Mouse (Mus musculus): ENCODE data around the gene Wnk1.

DNA sequence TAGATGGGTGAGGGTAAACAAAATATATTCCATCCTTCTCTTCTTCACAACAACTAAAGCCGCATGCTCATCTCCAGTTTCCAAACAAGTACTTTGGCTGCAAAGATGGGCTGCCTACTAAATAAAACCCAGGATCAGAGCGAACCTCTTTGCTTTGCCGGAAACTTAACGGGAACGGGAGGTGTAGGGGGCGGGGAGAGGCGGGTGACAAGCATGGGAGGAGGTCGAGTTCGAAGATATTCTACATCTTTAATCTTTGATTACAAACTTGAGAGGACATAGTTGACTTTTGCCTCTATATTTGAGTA lies 738 bp upstream of the Wnk1 start:
- TF ChIP-seq CTCF (IDR thresholded peaks at IDR 0.05; ENCODE audit: extremely low read depth, insufficient read depth, insufficient read length, insufficient replicate concordance) = no peak
- no peak for TF ChIP-seq POLR2A (IDR thresholded peaks at IDR 0.05; ENCODE audit: low read depth, low read length)

All from spleen, adult 2 months (tissue).